Mouse (Mus musculus) MEL (cell line): ENCODE results near the gene Ebf4. TPM values are rescaled to one million over a fixed set of nuclear protein-coding genes. Genes with fewer than 3 reads are reported as not detected.

Experiments used
- polyA plus RNA-seq, 2 experiments: library from polyadenylated mRNA; stranded (reverse) in 1 of 2; unstranded in 1 of 2; fragments of >175 nt in 1 of 2; fragments of >200 nt in 1 of 2; gene quantifications; 2 replicates each; pipeline versions ENCODE4 v1.2.1 to v1.2.4; 2012; ENCODE audit warnings: low replicate concordance in 2 of 2, low read depth in 1 of 2; ENCODE audit not compliant: insufficient read length in 2 of 2, insufficient read depth in 1 of 2, missing spikeins in 1 of 2
- total RNA-seq: library from RNA; depleted of rRNA; stranded (reverse); fragments of 300-350 nt; gene quantifications from 2 replicates; pipeline ENCODE4 v1.2.3, GENCODE M21; 2012; rRNA removed

The Ebf4 gene
- total and polyA plus RNA-seq, 3 experiments: 0.12 to 0.72 TPM; not detected in 1

Other genes starting within 250 kb of the Ebf4 start
- not detected in 2 replicates for gene Tgm6, start 182.8 kb upstream of the Ebf4 start, total RNA-seq
- gene Tgm6, start 182.8 kb upstream of the Ebf4 start, polyA plus RNA-seq: not detected
- gene Snrpb, start 115.8 kb upstream of the Ebf4 start, total RNA-seq: 738 and 810 TPM in 2 replicates
- gene Snrpb, start 115.8 kb upstream of the Ebf4 start, polyA plus RNA-seq: 1,000 to 10,000 TPM in 1 of 2 experiments, 100 to 1,000 TPM in 1; 590 to 1,572 TPM
- not detected in 2 replicates for gene Tmc2, start 100.0 kb upstream of the Ebf4 start, total RNA-seq
- not detected for gene Tmc2, start 100.0 kb upstream of the Ebf4 start, polyA plus RNA-seq
- gene Nop56, start 20.7 kb upstream of the Ebf4 start, total RNA-seq: 425 and 556 TPM in 2 replicates
- 1,000 to 10,000 TPM in 1 of 2 experiments, 100 to 1,000 TPM in 1; 594 to 1,867 TPM for gene Nop56, start 20.7 kb upstream of the Ebf4 start, polyA plus RNA-seq
- 205 and 210 TPM in 2 replicates for gene Idh3b, start 10.6 kb upstream of the Ebf4 start, total RNA-seq
- gene Idh3b, start 10.6 kb upstream of the Ebf4 start, polyA plus RNA-seq: 1,000 to 10,000 TPM in 1 of 2 experiments, 100 to 1,000 TPM in 1; 551 to 1,030 TPM
- 6.5 and 8.2 TPM in 2 replicates for gene Cpxm1, start 102.4 kb downstream of the Ebf4 start, total RNA-seq
- gene Cpxm1, start 102.4 kb downstream of the Ebf4 start, polyA plus RNA-seq: 10 to 100 TPM in 1 of 2 experiments, not detected in 1; 10.7 TPM
- gene Gm28372, start 110.1 kb downstream of the Ebf4 start, total RNA-seq: not detected in 2 replicates
- not detected for gene Gm28372, start 110.1 kb downstream of the Ebf4 start, polyA plus RNA-seq
- gene 1700020A23Rik, start 110.1 kb downstream of the Ebf4 start, total RNA-seq: not detected in 2 replicates
- not detected for gene 1700020A23Rik, start 110.1 kb downstream of the Ebf4 start, polyA plus RNA-seq
- not detected in 2 replicates for gene Tmem239, start 111.3 kb downstream of the Ebf4 start, total RNA-seq
- gene Tmem239, start 111.3 kb downstream of the Ebf4 start, polyA plus RNA-seq: under 1 TPM in 1 of 2 experiments, not detected in 1; 0.11 TPM
- gene Vps16, start 129.2 kb downstream of the Ebf4 start, total RNA-seq: 86.2 and 90.0 TPM in 2 replicates
- 100 to 1,000 TPM in 1 of 2 experiments, not detected in 1; 114 TPM for gene Vps16, start 129.2 kb downstream of the Ebf4 start, polyA plus RNA-seq
- gene Pced1a, start 129.5 kb downstream of the Ebf4 start, total RNA-seq: 5.1 and 6.5 TPM in 2 replicates
- gene Pced1a, start 129.5 kb downstream of the Ebf4 start, polyA plus RNA-seq: 10 to 100 TPM in 1 of 2 experiments, not detected in 1; 13.7 TPM
- gene Ptpra, start 155.1 kb downstream of the Ebf4 start, total RNA-seq: 28.1 and 33.0 TPM in 2 replicates
- 10 to 100 TPM in 1 of 2 experiments, not detected in 1; 68.3 TPM for gene Ptpra, start 155.1 kb downstream of the Ebf4 start, polyA plus RNA-seq